Mouse (Mus musculus) bone marrow, adult 2 months (tissue): ENCODE measurements at regions not wholly inside any gene's neighbourhood (a gene's known extent, or its start where the extent isn't known, plus 50 kb on each side); places are given as distances from the start of the nearest gene placed in this dataset.

ENCODE experiments used
- CTCF ChIP-seq: fragments of 200-500 bp; IDR thresholded peaks from 2 replicates; pipeline ENCODE4 v1.5.1; 2011; ENCODE audit warnings: low read length, control low read depth; ENCODE audit not compliant: control insufficient read depth, insufficient read depth
- POLR2A ChIP-seq: fragments of 200-500 bp; IDR thresholded peaks from 2 replicates; pipeline ENCODE4 v1.6.1; 2011; ENCODE audit warnings: low read depth, mild to moderate bottlenecking, control low read depth, low read length, borderline replicate concordance; ENCODE audit not compliant: control insufficient read depth

DNA sequence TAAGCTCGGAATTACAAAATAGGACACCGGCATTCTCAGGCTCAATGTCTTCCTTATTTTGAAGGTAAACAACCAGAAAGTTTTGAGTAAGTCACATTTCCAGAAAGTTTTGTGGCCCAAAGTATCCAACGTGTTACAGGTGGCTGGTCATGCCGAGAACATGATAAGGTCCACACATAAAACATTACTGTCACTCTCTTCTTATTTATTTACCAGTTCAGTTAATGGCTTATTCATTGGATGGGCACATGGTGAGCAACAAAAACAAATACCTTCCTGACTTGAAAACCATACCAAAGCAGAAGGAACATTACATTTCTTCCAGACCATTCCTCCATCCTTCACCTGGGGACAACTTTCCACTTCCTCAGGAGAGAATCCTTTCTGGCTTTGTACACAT is 345.5 kb upstream of the Arid1b start:
- no peak for TF ChIP-seq CTCF
- TF ChIP-seq POLR2A = no peak
